Mouse (Mus musculus): ENCODE measurements around the gene Fmnl2. TPM values are rescaled to one million over a fixed set of nuclear protein-coding genes. Genes with fewer than 3 reads are reported as not detected.

The Fmnl2 gene
- polyA plus RNA-seq, 2 experiments, result 12.6 to 27.2 TPM

DNA sequence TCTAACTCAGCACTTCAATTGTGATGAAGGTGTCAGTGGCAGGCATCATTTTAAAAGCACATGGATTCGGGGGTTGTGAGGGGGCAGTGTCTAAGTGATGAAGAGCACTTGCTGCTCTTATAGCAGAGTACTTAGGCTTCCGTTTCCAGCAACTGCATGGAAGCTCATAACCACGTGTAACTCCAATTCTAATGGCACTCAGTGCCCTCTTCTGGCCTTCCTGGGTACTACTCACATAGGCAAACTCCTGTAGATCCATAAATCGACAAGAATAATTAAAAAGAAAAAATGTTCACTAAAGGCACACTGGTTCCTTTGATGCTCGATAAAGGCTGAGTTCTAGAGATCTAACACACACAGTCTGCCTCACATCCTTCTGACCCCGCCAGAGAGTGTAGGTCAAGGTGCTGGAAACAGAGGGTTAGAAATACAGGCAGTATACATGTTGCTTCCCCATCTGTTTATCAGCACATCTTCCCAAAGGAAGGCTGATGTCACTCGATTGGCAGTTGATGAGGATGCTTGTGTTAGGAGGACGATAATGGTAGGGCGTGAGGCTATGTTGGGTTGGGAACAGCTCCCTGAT, 228.1 kb downstream of the Fmnl2 start:
- ATAC-seq (ENCODE audit: low FRiP score, low read depth), result no peak
- DNase-seq (ENCODE audit: low spot score), result peak; percentile 19
- TF ChIP-seq POLR2A (IDR thresholded peaks at IDR 0.05; ENCODE audit: borderline replicate concordance, extremely low read depth, insufficient read depth, insufficient read length), result no peak

DNA sequence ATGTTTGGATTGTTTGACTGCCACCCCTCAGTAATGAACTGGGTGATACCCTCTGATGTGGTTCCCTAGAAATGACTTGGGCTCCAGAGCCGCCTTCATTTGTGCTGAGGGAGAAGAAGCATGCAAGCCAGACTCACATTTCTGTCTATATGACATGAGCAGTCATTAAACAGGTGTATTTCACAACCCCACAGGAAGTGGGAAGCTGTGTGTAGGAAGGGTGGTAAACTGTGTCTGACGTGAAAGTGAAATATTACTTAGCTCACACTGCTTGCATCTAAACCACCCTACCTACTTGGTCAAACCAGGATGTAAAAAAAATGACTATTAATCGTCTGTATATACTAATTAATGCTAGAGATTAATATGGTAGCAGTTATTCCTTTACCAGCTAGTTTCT, 231.1 kb downstream of the Fmnl2 start:
- Histone ChIP-seq H3K4me3 (replicated peaks; ENCODE audit: low read length) (no peak overlapping the region), H3K9me3 (ENCODE audit: control insufficient read depth, low read length) (no peaks in the 10 kb centered on the region), H3K4me1 (ENCODE audit: control insufficient read depth, insufficient read depth, low read length) (no peaks in the 10 kb centered on the region), H3K4me2 (replicated peaks; ENCODE audit: low read depth, low read length, severe bottlenecking) (no peak overlapping the region), H3K36me3 (ENCODE audit: control insufficient read depth, insufficient read depth, low read length) (no peaks in the 10 kb centered on the region; the same call in 1 of the 2 replicates), H3K27me3 (ENCODE audit: control insufficient read depth, insufficient read depth, low read length) (no peaks in the 10 kb centered on the region), H3K27ac (replicated peaks; ENCODE audit: low read depth, low read length) (no peak overlapping the region), H3K9ac (ENCODE audit: low read depth, low read length, severe bottlenecking) (no peak overlapping the region)
- WGBS, result 87% methylated on average over 3 of the region's 3 CpGs
- ATAC-seq (ENCODE audit: low FRiP score, low read depth) (no peak), DNase-seq (ENCODE audit: low spot score) (no peak)
- TF ChIP-seq POLR2A (IDR thresholded peaks at IDR 0.05; ENCODE audit: borderline replicate concordance, extremely low read depth, insufficient read depth, insufficient read length), result no peak

More for the DNA sequence above, 228.1 kb downstream of the Fmnl2 start:
- H3K4me3 ChIP-seq (replicated peaks; ENCODE audit: low read length), result no peak overlapping the region
- H3K27ac ChIP-seq (replicated peaks; ENCODE audit: low read depth, low read length), result no peak overlapping the region
- peaks cover 3% of the 10 kb centered on the region; the same call in 1 of the 2 replicates for H3K36me3 ChIP-seq (ENCODE audit: control insufficient read depth, insufficient read depth, low read length)
- H3K9me3 ChIP-seq (ENCODE audit: control insufficient read depth, low read length), result no peaks in the 10 kb centered on the region
- H3K27me3 ChIP-seq (ENCODE audit: control insufficient read depth, insufficient read depth, low read length), result no peaks in the 10 kb centered on the region
- H3K9ac ChIP-seq (ENCODE audit: low read depth, low read length, severe bottlenecking), result no peak overlapping the region
- H3K4me2 ChIP-seq (replicated peaks; ENCODE audit: low read depth, low read length, severe bottlenecking), result no peak overlapping the region
- WGBS, result 57% methylated on average over 9 of the region's 9 CpGs
- peaks cover 6% of the 10 kb centered on the region; the same call in 1 of the 2 replicates for H3K4me1 ChIP-seq (ENCODE audit: control insufficient read depth, insufficient read depth, low read length)

DNA sequence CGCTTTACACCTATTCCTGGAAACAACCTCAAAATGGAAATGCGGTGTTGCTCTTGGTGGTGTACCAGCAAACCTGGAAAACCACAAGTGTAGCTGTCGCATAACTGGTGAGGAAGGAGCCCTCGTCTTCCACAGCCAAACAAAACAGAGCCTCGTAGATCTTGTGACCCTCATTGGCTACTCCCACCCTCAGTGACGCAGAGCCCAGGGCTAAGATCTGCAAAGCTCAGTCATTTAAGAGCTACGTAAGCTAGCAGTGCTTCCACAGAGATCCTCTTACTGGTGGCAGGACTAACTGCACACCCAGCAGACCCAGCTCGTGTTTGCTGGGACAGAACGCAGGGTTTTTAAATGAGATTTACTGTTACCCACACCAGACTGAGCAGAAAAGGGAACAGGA, 237.4 kb downstream of the Fmnl2 start:
- WGBS, result 80% methylated on average over 9 of the region's 9 CpGs
- H3K36me3 ChIP-seq (ENCODE audit: control insufficient read depth, insufficient read depth, low read length), result peaks cover 10% of the 10 kb centered on the region; the same call in 1 of the 2 replicates
- no peaks in the 10 kb centered on the region for H3K27me3 ChIP-seq (ENCODE audit: control insufficient read depth, insufficient read depth, low read length)
- no peak overlapping the region; the same call in 1 of the 2 replicates for H3K27ac ChIP-seq (replicated peaks; ENCODE audit: low read depth, low read length)
- H3K4me3 ChIP-seq (replicated peaks; ENCODE audit: low read length), result no peak overlapping the region
- TF ChIP-seq POLR2A (IDR thresholded peaks at IDR 0.05; ENCODE audit: borderline replicate concordance, extremely low read depth, insufficient read depth, insufficient read length), result no peak
- DNase-seq (ENCODE audit: low spot score) (peak; percentile 22), ATAC-seq (ENCODE audit: low FRiP score, low read depth) (peak; percentile 65; the same call in 1 of the 2 replicates)
- H3K9me3 ChIP-seq (ENCODE audit: control insufficient read depth, low read length), result no peaks in the 10 kb centered on the region
- H3K4me2 ChIP-seq (replicated peaks; ENCODE audit: low read depth, low read length, severe bottlenecking), result no peak overlapping the region
- H3K4me1 ChIP-seq (ENCODE audit: control insufficient read depth, insufficient read depth, low read length), result peaks cover 2% of the 10 kb centered on the region; the same call in 1 of the 2 replicates
- H3K9ac ChIP-seq (ENCODE audit: low read depth, low read length, severe bottlenecking), result no peak overlapping the region

DNA sequence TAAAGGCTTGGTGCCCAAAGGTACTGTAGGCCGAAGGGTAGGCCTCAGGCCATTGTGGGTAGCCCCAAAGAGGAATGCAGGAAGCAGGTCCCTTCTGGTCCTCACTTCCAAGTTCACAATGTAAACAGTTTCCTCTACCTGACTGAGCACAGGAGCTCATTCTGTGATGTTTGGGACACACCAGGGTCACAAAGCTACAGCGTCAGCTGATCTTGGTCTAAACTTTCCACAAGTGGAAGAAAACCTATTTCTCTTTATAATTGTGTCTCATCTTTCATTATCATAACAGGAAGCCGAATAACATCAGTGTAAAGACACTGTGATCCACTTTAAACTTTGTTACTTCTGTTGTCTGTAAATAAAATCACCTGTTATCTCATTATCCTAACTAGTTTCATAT, 237.8 kb downstream of the Fmnl2 start:
- 93% methylated on average over 3 of the region's 3 CpGs for WGBS
- no peak overlapping the region for H3K9ac ChIP-seq (ENCODE audit: low read depth, low read length, severe bottlenecking)
- H3K27me3 ChIP-seq (ENCODE audit: control insufficient read depth, insufficient read depth, low read length), result no peaks in the 10 kb centered on the region
- H3K36me3 ChIP-seq (ENCODE audit: control insufficient read depth, insufficient read depth, low read length), result peaks cover 10% of the 10 kb centered on the region; the same call in 1 of the 2 replicates
- no peak overlapping the region for H3K27ac ChIP-seq (replicated peaks; ENCODE audit: low read depth, low read length)
- TF ChIP-seq POLR2A (IDR thresholded peaks at IDR 0.05; ENCODE audit: borderline replicate concordance, extremely low read depth, insufficient read depth, insufficient read length), result no peak
- H3K4me1 ChIP-seq (ENCODE audit: control insufficient read depth, insufficient read depth, low read length), result peaks cover 2% of the 10 kb centered on the region; the same call in 1 of the 2 replicates
- DNase-seq (ENCODE audit: low spot score) (no peak), ATAC-seq (ENCODE audit: low FRiP score, low read depth) (no peak)
- no peak overlapping the region for H3K4me2 ChIP-seq (replicated peaks; ENCODE audit: low read depth, low read length, severe bottlenecking)
- H3K4me3 ChIP-seq (replicated peaks; ENCODE audit: low read length), result no peak overlapping the region
- no peaks in the 10 kb centered on the region for H3K9me3 ChIP-seq (ENCODE audit: control insufficient read depth, low read length)

DNA sequence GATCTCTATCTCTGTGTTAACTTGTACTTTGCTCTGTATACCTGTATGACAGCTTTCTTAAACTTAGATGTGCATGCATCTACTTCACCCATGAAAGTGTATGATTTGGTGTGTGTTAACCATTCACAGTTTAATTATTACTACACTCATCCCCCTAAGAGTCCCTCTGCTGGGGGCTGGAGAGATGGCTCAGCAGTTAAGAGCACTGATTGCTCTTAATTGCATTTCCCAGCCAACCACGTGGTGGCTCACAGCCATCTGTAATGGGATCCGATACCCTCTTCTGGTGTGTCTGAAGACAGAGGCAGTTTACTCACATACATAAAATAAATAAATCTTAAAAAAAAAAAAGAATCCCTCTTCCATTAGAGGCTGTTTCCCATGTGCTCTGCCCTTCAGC, 242.4 kb downstream of the Fmnl2 start:
- 25% methylated on average over 2 of the region's 2 CpGs for WGBS
- H3K27me3 ChIP-seq (ENCODE audit: control insufficient read depth, insufficient read depth, low read length), result no peaks in the 10 kb centered on the region

More for the DNA sequence above, 242.4 kb downstream of the Fmnl2 start:
- Histone ChIP-seq H3K4me3 (replicated peaks; ENCODE audit: low read length) (no peak overlapping the region), H3K36me3 (ENCODE audit: control insufficient read depth, insufficient read depth, low read length) (peaks cover 37% of the 10 kb centered on the region), H3K9me3 (ENCODE audit: control insufficient read depth, low read length) (no peaks in the 10 kb centered on the region), H3K27ac (replicated peaks; ENCODE audit: low read depth, low read length) (no peak overlapping the region), H3K9ac (ENCODE audit: low read depth, low read length, severe bottlenecking) (no peak overlapping the region), H3K4me2 (replicated peaks; ENCODE audit: low read depth, low read length, severe bottlenecking) (no peak overlapping the region), H3K4me1 (ENCODE audit: control insufficient read depth, insufficient read depth, low read length) (peaks cover 2% of the 10 kb centered on the region; the same call in 1 of the 2 replicates)
- TF ChIP-seq POLR2A (IDR thresholded peaks at IDR 0.05; ENCODE audit: borderline replicate concordance, extremely low read depth, insufficient read depth, insufficient read length), result no peak
- DNase-seq (ENCODE audit: low spot score) (no peak), ATAC-seq (ENCODE audit: low FRiP score, low read depth) (no peak)

Measured in limb, embryonic 14.5 days (tissue).